Mouse (Mus musculus) heart, adult 18-20 months (tissue): ENCODE measurements at regions not wholly inside any gene's neighbourhood (a gene's known extent, or its start where the extent isn't known, plus 50 kb on each side); places are given as distances from the start of the nearest gene placed in this dataset.

Experiments
- DNase-seq, 2 experiments: peaks; one replicate each; pipeline ENCODE4 v3.0.0; 2021 to 2022; ENCODE audit warnings: mixed read lengths in 1 of 2

DNA sequence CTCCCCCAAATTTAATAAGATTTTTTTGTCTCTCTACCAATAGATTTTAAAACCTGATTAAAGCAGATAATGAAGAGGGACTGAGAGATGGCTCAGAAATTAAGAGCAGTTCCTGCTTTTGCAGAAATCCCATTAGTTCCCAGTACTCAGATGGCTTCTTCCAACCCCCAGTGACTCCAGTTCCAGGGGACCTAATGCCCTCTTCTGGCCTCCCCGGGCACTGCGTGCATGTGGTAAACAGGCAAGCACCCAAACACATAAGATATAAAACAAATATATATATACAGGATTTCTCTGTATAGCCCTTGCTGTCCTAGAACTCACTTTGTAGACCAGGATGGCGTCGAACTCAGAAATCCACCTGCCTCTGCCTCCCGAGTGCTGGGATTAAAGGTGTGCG, 163.9 kb upstream of the Dkk2 start:
- peak in 1 of 2 experiments; percentile 6 for DNase-seq

DNA sequence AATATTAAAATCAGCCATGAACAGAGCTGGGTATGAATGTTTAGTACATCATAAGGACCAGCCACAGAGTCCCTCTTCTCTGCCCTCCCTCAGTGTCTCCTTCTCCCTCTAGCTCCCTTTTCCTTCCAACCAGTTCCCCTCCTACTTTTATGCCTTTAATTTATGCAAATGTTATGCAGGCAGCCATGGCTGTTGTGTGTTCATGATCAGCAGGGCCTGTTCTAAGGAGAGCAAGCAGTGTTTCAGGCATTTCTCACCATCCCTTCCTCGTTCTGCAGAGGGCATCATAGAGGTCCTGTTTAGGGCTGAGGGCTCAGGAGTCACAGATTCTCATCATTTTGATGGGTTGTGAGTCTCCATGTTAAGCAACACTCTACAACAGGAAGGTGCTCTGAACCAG, 162.4 kb upstream of the Dkk2 start:
- no peak for DNase-seq

DNA sequence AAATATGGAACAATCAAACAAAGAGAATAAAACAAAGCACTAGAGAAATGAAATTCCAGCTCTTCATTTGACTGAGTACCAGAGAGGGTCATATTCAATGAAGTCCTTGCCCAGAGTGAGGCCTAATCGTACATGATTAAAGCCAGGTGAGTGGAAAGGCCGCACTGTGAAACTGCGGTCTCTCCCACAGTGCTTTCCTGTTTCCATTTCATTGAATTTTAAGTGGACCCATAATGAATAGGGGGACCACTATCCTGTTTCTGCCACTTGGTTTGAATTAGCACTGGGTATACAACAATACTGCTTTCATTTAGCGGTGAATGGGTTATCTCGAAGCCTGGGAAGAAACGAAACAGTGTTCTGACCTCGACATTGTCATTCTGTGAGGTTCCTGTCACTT, 144.2 kb upstream of the Dkk2 start:
- DNase-seq: no peak

DNA sequence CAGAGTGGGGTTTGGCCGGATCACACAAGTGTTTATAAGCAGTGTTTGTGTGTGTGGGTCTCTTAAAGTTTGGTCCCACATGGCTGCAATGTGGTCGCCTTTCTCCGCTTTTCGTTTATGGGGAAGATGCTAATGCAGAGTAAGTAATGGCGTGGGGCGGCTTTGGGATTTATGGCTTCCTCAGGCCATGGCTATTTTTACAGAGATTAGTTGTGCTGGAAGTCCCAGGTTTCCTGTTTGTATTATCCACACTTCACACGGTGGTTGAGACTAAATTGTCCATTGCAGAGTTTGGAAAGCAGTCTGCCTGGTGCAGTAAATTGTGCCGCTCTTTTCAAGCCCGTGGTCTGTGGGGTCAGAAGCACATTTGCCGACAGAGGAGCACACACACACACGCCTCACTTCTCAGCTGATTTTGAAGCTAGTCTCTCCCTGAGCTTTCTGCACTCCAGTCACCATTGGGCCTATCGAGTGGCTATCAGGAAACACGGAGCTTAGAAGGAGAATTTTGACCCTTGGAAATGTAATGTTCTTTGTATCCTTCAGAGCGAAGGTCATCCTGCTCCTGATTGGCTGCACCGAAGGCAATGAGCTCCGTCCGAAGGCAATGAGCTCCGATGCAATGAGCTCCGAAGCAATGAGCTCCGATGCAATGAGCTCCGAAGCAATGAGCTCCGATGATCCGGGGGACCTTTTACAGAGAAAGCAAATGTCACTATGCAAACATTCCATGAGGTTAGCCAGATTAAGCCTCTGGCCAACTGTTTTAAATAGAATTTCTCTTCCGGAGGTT, 142.9 kb upstream of the Dkk2 start:
- DNase-seq: no peak

DNA sequence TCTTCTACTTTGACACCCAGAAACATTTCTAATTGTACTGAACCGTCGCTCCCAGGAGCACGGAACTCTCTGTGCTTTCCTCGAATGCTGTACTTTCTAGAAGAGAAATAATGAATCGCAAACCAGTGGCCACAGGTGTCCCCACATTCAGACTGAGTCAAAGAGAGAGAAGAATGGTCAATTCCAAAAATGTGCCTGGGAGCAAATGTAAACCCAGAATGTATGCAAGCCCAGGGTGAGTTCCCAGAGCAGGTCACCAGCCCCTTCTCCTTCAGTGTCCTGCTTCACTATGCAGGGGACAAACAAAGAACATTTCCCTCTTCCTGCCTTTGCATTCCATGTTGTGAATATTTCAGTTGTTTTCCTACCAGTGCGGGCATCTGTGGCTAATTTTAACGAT, 141.7 kb upstream of the Dkk2 start:
- no peak for DNase-seq

DNA sequence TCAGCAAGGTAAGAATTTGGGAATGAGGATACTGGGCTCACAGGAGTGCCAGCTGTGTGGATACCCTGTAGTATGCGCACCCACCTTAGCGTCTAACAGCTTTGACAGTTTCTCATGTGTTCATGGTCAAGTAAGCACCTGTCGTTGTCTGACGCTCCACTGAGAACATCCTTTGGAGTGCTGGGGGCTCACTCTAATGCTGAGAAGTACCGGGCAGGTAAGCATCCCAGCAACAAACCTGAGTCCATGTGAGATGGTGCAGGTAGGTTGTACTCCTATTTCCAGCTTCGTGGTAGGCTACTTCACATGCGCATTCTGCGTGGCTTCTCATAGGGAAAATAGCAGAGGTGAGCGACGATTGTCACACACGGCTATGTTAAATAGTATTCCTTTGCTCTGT, 129.3 kb upstream of the Dkk2 start:
- no peak for DNase-seq

DNA sequence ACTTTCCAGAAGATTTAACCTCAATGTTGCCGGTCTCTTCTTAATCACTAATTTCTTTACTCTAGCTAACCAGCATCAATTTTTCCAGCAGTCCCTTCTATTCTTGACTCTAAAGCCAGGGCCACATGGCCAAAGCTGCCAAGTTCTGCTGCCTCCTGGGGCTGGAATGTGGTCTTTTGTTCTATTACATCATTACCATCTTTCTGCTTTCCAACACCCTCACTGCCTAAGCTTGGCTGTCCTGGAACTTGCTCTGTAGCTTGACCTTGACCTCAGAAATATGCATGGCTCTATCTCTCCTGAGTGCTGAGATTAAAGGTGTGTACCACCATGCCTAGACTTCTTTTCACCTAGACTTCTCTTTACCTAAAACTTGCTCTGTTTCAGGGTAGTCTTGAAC, 124.5 kb upstream of the Dkk2 start:
- DNase-seq: no peak

DNA sequence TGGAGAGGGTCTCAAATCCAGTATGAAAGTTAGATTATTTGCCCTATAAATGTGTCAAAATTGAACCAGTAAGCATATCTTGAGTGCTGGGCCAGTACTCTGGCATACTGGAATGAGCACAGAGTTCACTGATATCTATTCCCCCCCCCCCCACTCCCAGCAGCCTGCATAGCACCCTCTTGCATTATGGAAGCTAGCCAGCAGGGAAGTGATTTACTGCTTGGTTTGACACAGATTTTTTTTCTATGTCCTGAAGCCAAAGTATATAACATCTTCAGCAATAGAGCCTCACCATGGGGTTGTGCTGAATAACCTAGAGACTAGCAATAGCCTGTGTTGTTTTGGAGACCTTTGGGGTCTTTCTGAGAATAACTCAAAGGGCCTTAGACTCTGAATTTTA, 123.5 kb upstream of the Dkk2 start:
- no peak for DNase-seq

DNA sequence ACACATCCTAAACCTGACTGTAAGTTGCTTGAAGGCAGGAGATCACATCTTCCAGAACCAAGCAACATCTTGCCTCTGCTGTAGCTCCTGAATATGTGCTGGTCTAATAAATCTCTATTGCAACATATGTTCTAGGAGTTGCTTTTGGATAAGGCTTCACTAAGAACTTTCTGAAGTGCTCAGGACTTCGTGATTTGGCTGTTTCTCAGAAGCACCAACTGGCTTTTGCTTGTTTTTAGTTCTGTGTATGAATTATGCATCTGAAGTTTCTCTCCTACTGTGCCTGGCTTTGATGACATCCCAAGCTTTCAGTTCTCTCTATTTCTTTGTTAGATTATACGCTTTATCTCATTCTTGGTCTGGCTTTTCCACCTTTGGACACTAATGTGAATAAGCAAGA, 122.2 kb upstream of the Dkk2 start:
- DNase-seq: no peak

DNA sequence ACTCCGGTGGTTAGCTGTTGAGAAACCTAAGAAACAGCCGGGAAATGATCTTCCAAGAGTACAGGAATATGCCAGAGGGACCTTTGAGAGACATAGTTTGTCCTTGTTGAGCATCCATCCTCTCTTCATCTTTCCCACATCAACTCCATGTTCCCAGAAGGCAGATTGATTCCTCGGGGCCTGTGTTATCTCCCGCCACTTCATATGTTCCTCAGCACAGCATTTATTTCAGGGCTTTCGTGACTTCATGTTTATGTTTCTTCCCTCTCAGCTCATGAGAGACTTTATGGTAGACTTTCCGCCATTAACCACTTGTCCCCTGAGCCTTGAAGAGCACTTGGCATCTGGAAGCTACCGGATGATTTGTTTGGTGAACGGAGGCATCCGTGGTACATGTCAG, 120.1 kb upstream of the Dkk2 start:
- DNase-seq: no peak

DNA sequence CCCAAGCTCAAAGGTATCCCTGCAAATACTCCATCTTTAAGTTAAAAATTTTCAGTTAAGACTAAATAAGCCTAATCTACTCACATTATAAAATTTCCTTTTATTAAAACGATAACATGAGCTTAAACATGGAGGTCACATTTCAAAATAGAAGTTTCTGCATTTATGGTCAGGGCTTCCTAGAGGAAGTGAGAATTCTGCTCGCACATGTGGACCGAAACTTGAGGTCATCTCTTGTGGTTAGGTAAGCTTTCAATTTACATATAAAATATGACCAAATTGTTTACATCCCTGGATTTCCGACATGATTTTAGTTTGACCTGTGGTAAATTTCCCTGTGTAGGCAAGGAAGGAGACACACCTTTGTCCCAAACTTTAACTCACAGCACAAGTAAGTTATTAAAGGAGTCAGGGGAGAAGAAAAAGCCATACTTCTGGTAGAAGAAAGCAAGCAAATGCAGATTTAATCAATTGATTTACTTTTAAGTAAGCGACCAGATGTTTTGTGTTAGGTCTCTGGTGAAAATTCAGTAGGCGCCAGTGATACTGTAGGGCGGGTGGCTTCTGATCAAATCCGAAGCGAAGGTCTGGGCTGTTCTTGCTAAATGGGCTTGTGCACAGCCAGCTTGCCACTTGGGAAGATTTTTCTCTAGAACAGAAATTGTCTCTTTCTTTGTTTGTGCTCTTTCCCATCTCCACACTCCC, 119.5 kb upstream of the Dkk2 start:
- DNase-seq: no peak

DNA sequence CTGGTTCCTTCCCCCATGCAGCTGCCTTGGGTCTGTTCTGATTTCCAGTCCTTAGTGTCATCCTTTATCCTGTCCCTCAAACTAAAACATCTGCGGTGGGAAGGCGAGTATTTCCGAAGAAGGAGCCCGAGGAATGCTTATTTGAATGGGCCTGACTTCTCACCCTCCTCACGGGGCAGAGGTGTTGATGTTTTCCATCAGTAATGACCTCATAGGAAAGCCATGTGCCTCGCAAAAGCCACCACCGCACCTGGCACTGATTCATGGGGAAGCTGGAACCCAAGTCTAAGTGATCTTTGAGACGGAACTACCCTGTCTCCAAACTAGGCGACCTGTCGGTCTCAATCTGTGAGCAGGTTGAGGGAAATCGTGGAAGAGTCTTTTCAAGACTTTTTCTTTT, 117.8 kb upstream of the Dkk2 start:
- DNase-seq: no peak

DNA sequence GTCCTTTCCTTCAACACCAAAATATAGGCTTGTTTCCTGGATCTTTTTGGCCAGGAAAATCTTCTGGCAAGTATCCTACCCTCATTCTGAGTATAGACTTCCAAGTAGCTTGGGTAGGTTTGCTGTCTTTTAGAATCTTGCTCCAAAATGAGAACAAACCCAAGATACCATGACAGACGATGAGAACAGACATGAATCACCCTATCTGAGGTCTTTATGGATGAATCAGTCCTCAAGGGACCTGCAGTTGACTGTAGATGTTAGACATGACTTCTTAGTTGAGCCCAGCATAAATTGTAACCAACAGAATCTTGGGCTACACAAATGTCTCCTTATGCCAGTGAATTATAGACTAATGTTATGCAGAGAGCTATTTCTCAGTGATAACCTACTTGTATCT, 114.3 kb upstream of the Dkk2 start:
- DNase-seq: no peak

DNA sequence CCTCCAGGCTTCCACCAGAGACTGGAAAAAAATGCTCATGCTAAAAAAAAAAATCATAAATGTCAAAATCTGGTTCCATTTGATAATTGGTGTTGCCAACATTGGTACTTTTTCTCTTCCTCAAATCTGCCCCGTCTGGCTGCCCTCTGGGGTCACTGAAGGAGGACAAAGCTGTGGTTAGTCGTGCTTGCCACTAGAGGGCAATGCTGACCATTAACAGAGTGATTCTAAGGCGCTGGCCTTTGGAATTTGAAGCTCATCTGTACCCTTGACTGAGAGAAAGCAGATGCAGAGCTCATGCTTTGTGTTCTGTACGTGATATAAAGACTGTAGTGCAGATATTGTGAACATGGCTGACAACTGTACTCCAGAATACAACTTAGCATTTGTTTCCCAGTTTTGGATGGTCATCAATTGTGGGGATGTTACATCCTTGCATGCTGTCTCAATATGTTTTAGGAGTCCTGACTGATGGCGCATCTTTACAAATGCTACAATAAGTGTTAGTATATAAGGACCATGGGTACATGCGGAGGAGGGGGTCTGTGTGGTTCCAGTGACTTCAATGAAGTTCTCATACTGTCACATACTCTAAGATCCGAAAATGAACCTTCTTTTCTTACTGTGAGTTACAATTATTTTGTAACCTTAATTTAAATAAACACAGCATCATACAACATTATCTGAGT, 109.0 kb upstream of the Dkk2 start:
- peak; percentile 32 to 58 for DNase-seq

DNA sequence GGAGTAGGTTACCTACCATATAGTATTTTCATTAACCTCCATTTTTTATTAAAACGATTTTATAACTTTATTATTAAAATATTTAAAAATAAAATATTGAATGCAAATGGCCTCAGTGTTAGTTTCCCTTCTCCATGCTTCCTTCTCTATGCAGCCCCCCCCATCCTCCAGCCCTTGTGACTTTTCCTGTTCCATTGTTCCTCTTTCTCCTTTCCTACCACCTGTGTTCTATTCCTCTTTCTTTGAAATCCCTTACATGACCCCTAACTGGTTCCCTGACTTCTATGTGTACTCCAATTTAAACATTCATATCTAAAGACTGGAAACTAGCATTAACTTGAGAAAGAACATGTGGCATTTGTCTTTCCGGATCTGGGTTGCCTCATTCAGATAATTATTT, 101.8 kb upstream of the Dkk2 start:
- no peak for DNase-seq

DNA sequence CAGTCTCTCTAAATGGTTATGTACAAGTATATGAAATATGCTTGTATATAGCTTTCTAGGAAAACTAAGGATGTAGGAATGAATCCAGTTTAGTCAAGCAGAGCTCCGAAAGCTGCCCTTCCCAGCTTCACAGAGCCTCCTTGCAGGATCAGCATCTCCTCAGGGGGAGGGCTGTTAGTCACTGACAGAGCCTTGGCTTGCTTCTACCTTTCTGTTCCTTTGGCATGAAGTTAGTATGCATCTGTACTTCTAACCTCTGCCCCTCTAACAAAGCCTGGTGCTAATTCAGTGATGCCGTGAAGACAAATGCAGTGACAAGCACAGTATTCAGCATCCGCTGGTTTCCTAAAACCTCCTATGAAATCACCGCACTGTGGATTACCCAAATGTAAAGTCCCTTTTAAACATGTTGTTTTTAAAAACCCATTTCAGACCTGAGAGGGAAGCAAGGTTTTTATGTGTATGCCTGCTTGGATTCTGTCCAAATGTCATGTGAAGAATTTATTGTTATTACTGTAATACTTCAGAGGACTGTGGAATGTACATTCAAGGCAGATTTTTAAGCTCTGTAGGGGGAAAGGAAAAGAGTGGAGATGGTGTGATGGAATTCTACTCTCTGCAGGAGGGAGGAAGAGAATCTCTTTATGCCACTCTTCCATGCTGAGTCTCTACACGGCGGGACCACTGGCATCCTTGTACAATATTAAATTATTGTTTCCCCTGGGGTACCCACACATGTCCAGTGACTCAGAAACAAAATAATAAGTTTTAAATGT, 86.1 kb upstream of the Dkk2 start:
- no peak for DNase-seq

DNA sequence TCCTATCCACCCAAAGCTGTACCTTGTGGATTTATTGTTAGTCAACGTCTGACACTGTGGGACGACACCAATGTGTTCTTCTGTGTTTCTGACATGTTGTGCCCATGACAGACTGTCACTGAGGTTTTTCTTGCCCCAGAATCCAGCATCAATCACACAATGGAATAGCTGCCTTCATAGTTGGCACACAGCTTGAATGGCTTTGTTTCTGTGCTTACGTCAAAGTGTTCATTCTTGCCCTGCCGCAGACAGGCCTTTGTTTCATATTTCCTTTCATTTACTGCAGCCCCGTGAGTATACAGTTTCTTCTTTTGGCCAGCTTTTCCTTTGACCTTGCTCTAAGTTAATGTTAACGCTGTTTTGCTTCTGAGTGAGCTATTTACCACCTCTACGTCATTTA, 78.9 kb upstream of the Dkk2 start:
- DNase-seq: no peak

DNA sequence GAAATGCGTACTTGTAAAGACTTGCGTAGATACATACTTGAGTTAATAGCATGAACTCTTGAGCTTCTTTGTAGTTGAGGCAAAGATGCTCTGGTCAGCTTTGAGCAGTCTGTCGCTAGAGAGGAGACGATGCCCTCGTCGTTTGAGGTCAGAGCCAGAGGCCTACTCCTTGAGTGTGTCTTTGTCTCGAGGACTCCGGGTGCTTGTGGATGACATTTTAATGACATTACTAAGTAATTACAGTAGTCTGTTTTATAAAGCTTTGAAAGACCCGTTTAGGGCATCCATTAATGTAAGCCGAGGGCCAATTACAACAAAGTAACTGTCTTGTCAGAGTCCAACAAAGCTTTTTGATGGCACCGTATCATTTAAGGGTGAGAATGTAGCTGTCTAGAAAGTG, 78.2 kb upstream of the Dkk2 start:
- DNase-seq: no peak

DNA sequence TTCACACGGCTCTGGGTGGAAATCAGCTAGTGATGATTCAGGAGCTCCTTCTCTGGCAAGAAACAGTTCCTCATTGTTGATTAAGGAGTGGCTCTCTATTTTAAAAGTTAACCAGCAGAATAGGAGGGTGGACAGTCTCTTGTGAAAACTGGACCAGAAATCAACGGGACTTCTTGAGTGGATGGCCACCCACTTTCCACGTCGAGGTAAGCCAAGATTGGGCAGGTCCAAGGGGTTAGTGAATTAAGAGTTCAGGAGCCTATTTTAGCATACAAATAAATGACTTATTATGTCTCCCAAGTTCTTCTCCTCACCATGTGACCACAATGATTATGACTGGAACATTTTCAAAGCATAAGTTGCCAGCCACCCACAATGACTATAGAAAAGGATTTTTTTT, 77.7 kb upstream of the Dkk2 start:
- DNase-seq: no peak

DNA sequence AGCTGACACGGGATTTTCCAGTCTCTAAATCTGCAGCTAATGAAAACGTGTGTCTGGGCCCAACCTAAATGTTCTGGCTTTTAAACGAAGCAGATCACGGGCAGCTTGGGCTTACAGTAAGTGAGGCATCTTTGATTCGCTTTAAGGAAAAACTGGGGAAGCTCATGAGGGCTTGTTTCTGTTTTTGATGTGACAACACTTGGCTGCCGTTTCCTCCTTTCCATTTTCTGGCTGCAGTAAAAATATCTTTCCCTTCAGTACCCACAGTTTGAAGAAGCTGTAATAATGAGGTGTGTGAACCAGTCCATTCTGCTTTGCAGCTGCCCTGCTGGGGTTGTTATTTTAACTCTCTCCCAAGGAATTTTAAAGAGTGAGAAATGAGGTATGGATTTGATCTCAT, 69.9 kb upstream of the Dkk2 start:
- no peak for DNase-seq

DNA sequence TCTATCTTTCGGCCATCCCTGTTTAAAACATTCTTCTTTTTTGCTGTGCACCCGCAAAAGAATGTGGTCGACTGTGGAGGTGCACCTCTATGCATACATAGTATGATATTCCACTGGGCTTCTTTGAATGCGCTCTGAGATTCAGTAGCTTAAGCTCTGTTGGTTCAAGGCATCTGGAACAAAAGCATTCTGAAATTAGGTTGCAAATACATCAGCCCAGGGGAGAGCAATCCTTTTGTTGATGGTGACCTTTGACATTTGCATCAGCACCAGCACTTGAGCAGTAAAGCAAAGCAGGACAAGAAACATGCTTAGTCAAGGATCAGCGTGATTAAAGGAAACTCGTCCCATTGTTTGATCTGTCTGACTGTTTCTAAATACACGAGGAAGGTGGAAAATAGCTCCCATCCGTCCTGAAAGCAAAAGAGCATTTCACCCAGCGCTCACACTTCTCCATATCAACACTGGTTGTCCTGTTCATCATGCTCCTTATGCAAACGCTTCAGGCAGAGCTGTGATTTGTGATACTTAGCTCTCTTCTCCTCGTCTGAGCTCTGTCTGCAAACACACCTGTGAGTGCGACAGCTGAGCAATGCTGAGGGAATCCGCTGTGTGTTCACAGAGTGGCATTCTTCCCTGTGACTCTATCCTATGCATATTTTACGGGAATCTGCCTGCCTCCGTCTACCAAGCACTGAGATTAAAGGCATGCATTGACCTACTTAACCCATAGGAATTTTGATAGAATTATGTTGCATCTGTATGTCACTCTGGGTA, 67.4 kb upstream of the Dkk2 start:
- DNase-seq: no peak

DNA sequence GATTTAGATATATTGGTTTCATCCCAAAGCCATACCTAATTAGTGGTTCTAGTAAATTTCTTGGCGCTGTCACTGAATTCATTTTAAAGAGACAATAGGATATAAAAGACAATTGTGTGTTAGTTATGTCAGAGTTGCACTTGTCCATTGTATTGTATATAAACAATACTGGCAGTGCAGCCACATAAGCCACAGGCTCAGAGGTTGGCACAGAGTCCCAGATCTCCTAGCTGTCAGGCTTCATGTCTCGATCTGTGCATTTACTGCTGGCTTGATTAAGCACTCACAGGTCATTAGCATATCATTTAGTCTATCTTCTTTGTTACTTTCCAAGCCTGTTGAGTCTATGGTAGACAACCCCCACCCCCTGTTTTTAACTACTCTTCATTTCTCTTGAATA, 66.6 kb upstream of the Dkk2 start:
- DNase-seq: no peak
